Mouse (Mus musculus): ENCODE results near the gene Rab2b.
A peak's percentile ranks its signal among the peaks of the same experiment; 100 is the strongest.

Rab2b gene

GRCm38 (mm10) chr14:52277210-52277609 is 2.1 kb downstream of the Rab2b start:
- no peak for DNase-seq (ENCODE audit: low spot score in 2 of 2)

GRCm38 (mm10) chr14:52272781-52273180 is 6.6 kb downstream of the Rab2b start:
- no peak for DNase-seq (ENCODE audit: low spot score in 2 of 2)

GRCm38 (mm10) chr14:52257484-52258213 is 21.7 kb downstream of the Rab2b start, which contains the start of gene Chd8:
Gene Chd8 (minus strand): TSS chr14:52257780.
- peak; percentile 98 for DNase-seq (ENCODE audit: low spot score in 2 of 2)

- DNase-seq (ENCODE audit: low spot score in 2 of 2) = no peak
These were observed 22.8 kb downstream of the Rab2b start for GRCm38 (mm10) chr14:52256311-52257175.

- no peak for DNase-seq (ENCODE audit: low spot score in 2 of 2)
These were observed 33.2 kb downstream of the Rab2b start for GRCm38 (mm10) chr14:52246129-52246528.

GRCm38 (mm10) chr14:52244690-52245042 is 34.7 kb downstream of the Rab2b start:
- no peak for DNase-seq (ENCODE audit: low spot score in 2 of 2)

- DNase-seq (ENCODE audit: low spot score in 2 of 2) = peak; percentile 98 to 99
These were observed 35.2 kb downstream of the Rab2b start for GRCm38 (mm10) chr14:52244041-52244689.

- DNase-seq (ENCODE audit: low spot score in 2 of 2) = no peak
These were observed 43.1 kb downstream of the Rab2b start for GRCm38 (mm10) chr14:52236216-52236615.

- peak; percentile 7 to 31 for DNase-seq (ENCODE audit: low spot score in 2 of 2)
These were observed 44.2 kb downstream of the Rab2b start for GRCm38 (mm10) chr14:52235165-52235564.

GRCm38 (mm10) chr14:52232249-52232648 is 47.1 kb downstream of the Rab2b start:
- no peak for DNase-seq (ENCODE audit: low spot score in 2 of 2)

- no peak for DNase-seq (ENCODE audit: low spot score in 2 of 2)
These were observed 53.4 kb downstream of the Rab2b start for GRCm38 (mm10) chr14:52225972-52226371.

GRCm38 (mm10) chr14:52217261-52217660 is 62.1 kb downstream of the Rab2b start:
- DNase-seq (ENCODE audit: low spot score in 2 of 2) = no peak
